Mouse (Mus musculus) kidney, adult 2 months (tissue): ENCODE data around the gene Eef1akmt3. TPM values are rescaled to one million over a fixed set of nuclear protein-coding genes. Genes with fewer than 3 reads are reported as not detected.

ENCODE experiments used
- DNase-seq: peaks from one replicate; pipeline ENCODE4 v3.0.0; 2021
- H3K27ac ChIP-seq: fragments of 200-500 bp; 2 replicates; pipeline ENCODE4 v1.5.1; 2012; ENCODE audit warnings: low read depth, low read length, control low read depth, inconsistent platforms; ENCODE audit not compliant: insufficient read depth
- H3K27me3 ChIP-seq: fragments of 200-500 bp; replicated peaks from 2 replicates; pipeline ENCODE4 v1.6.1; 2012; ENCODE audit warnings: mild to moderate bottlenecking, moderate library complexity, low read length, inconsistent platforms; ENCODE audit not compliant: control insufficient read depth, insufficient read depth
- H3K36me3 ChIP-seq: fragments of 200-500 bp; 2 replicates; pipeline ENCODE4 v1.6.1; 2012; ENCODE audit warnings: mild to moderate bottlenecking, moderate library complexity, low read length, inconsistent platforms; ENCODE audit not compliant: control insufficient read depth, insufficient read depth
- H3K4me1 ChIP-seq: fragments of 200-500 bp; 2 replicates; pipeline ENCODE4 v1.6.1; 2011; ENCODE audit warnings: low read length; ENCODE audit not compliant: control insufficient read depth, insufficient read depth
- H3K4me3 ChIP-seq: fragments of 200-500 bp; 2 replicates; pipeline ENCODE4 v1.5.1; 2011; ENCODE audit warnings: mild to moderate bottlenecking, low read depth, low read length, control low read depth; ENCODE audit not compliant: insufficient read depth
- CTCF ChIP-seq: fragments of 200-500 bp; conservative IDR thresholded peaks from 2 replicates; pipeline ENCODE4 v1.5.1; 2011; ENCODE audit warnings: low read depth, mild to moderate bottlenecking, control low read depth, low read length, moderate library complexity, mixed read lengths; ENCODE audit not compliant: insufficient read depth, insufficient read length
- POLR2A ChIP-seq: fragments of 200-500 bp; IDR thresholded peaks from one replicate; pipeline ENCODE4 v1.6.1; 2011; ENCODE audit warnings: low read depth, low read length, control low read depth
- WGBS: fragments of 180-500 bp; shearing (Covaris S2); methylation state at CpG from one replicate; pipeline ENCODE4 v1.1.7; 2018; 5-methylcytosine and 5-hydroxymethylcytosine counted together
- polyA plus RNA-seq: library from polyadenylated mRNA; depleted of rRNA; stranded (reverse); fragments of >200 nt; gene quantifications from 2 replicates; pipeline ENCODE4 v1.2.3, GENCODE M21; 2012; rRNA removed

The Eef1akmt3 gene
- polyA plus RNA-seq, result 2.4 and 3.1 TPM in 2 replicates

DNA sequence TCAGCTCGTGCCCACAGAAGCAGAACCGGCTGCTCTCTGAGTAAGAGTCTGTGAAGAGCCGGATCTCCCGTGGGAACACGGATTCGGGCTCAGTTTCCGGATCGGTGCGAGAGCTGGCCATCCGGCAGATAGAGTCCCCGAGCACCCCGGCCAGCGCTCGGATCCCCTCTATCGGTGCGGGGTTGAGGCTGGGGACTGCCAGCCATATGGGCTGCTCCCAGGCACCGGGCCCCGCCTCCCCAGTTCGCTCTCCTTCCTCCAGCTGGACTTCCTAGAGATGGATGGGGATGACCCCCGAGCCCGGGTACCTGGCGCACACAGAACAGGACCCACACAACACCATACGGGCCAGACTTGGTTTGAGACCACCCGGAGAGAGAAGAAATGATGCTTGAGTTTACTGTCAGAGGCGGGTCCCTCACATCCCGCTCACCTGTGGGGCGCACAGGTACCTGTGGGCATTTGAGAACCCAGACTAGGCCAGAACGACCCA is at the start of gene Eef1akmt3, which contains the start of gene Mettl1:
Gene Eef1akmt3 (minus strand): TSS at position 240 of the 493 bp plus-strand sequence.
Gene Mettl1 (plus strand): TSS at position 141 of the 493 bp plus-strand sequence.
- WGBS, result under 1% methylated on average over 28 of the region's 28 CpGs
- H3K4me1 ChIP-seq, result peaks cover 10% of the 10 kb centered on the region; the same call in 1 of the 2 replicates
- H3K36me3 ChIP-seq, result no peaks in the 10 kb centered on the region
- peak; percentile 52 for DNase-seq
- H3K4me3 ChIP-seq, result peak within 1 kb of the TSS; percentile 92
- TF ChIP-seq CTCF, result no peak
- no peak for TF ChIP-seq POLR2A
- H3K27ac ChIP-seq, result peak within 1 kb of the TSS; percentile 79
- H3K27me3 ChIP-seq, result no peaks in the 10 kb centered on the region

GRCm38 (mm10) chr10:127090560-127091411 is 49.5 kb upstream of the Eef1akmt3 start:
- Histone ChIP-seq H3K4me3 (no peak overlapping the region), H3K27me3 (no peaks in the 10 kb centered on the region), H3K27ac (no peak overlapping the region), H3K4me1 (no peaks in the 10 kb centered on the region; the same call in 1 of the 2 replicates), H3K36me3 (no peaks in the 10 kb centered on the region)
- 7% methylated on average over 57 of the region's 57 CpGs for WGBS
- TF ChIP-seq CTCF, result no peak
- no peak for TF ChIP-seq POLR2A
- peak; percentile 86 for DNase-seq

GRCm38 (mm10) chr10:127085633-127086032 is 44.3 kb upstream of the Eef1akmt3 start:
- 56% methylated on average over 6 of the region's 6 CpGs for WGBS
- H3K4me1 ChIP-seq, result no peaks in the 10 kb centered on the region
- 0 out of 2 replicates have a peak, but pooled peaks cover 1% of the 10 kb centered on the region for H3K27me3 ChIP-seq
- H3K4me3 ChIP-seq, result no peak overlapping the region
- no peak for DNase-seq
- H3K27ac ChIP-seq, result no peak overlapping the region
- TF ChIP-seq POLR2A (no peak), CTCF (no peak)
- H3K36me3 ChIP-seq, result no peaks in the 10 kb centered on the region

GRCm38 (mm10) chr10:127085052-127085451 is 43.7 kb upstream of the Eef1akmt3 start:
- peaks cover 1% of the 10 kb centered on the region; the same call in 1 of the 2 replicates for H3K27me3 ChIP-seq
- H3K27ac ChIP-seq, result no peak overlapping the region
- TF ChIP-seq CTCF, result no peak
- 77% methylated on average over 9 of the region's 9 CpGs for WGBS
- H3K4me3 ChIP-seq, result no peak overlapping the region
- DNase-seq, result no peak
- no peaks in the 10 kb centered on the region for H3K4me1 ChIP-seq
- no peaks in the 10 kb centered on the region for H3K36me3 ChIP-seq

- DNase-seq, result no peak
- Histone ChIP-seq H3K27ac (no peak overlapping the region), H3K4me3 (no peak overlapping the region), H3K36me3 (no peaks in the 10 kb centered on the region), H3K4me1 (no peaks in the 10 kb centered on the region), H3K27me3 (peaks cover 5% of the 10 kb centered on the region)
- 40% methylated on average over 5 of the region's 5 CpGs for WGBS
- no peak for TF ChIP-seq POLR2A
- no peak for TF ChIP-seq CTCF
Observed at GRCm38 (mm10) chr10:127083915-127084306, 42.6 kb upstream of the Eef1akmt3 start.

- no peak for DNase-seq
- no peaks in the 10 kb centered on the region for H3K36me3 ChIP-seq
- 46% methylated on average over 8 of the region's 8 CpGs for WGBS
- no peak overlapping the region for H3K4me3 ChIP-seq
- TF ChIP-seq CTCF (no peak), POLR2A (no peak)
- H3K27me3 ChIP-seq, result peaks cover 5% of the 10 kb centered on the region
- H3K27ac ChIP-seq, result no peak overlapping the region
- 0 out of 2 replicates have a peak, but pooled peaks cover under 1% of the 10 kb centered on the region for H3K4me1 ChIP-seq
Observed at GRCm38 (mm10) chr10:127083292-127083914, 42.1 kb upstream of the Eef1akmt3 start.

DNA sequence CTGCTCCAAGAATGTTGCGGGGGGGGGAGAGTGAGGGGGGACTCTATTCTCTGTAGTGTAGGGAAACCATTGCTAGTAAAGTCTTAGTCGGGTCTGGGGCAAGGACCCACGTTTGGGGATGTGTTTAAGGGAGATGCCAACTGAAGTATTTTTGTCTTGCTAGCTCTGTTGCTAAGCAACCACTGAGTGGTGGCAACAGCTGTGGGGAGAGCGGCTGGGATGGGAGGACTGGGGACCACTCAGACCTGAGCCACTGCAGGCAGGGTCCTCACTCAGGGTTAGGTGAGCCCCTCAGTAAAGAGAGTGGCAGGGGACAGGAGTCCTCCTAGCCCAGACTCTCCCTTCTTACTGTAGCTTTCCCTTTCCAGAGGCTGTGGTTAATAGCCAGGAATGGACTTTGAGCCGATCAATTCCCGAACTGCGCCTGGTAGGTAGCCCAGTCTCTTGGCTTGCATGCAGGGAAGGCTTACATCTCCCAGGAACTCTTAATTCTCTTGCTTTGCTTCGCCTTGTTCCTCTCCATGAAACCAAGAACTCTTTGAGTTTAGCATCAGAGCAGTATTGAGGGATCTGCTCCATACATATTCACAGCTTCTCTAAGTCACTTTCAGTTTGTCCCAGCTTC is 40.8 kb upstream of the Eef1akmt3 start:
- Histone ChIP-seq H3K36me3 (no peaks in the 10 kb centered on the region), H3K4me1 (0 out of 2 replicates have a peak, but pooled peaks cover 2% of the 10 kb centered on the region), H3K27me3 (peaks cover 7% of the 10 kb centered on the region), H3K27ac (no peak overlapping the region), H3K4me3 (no peak overlapping the region)
- TF ChIP-seq POLR2A (no peak), CTCF (no peak)
- WGBS, result 39% methylated on average over 8 of the region's 8 CpGs
- no peak for DNase-seq
